Mouse (Mus musculus): ENCODE measurements at regions not wholly inside any gene's neighbourhood (a gene's known extent, or its start where the extent isn't known, plus 50 kb on each side); places are given as distances from the start of the nearest gene placed in this dataset.

DNA sequence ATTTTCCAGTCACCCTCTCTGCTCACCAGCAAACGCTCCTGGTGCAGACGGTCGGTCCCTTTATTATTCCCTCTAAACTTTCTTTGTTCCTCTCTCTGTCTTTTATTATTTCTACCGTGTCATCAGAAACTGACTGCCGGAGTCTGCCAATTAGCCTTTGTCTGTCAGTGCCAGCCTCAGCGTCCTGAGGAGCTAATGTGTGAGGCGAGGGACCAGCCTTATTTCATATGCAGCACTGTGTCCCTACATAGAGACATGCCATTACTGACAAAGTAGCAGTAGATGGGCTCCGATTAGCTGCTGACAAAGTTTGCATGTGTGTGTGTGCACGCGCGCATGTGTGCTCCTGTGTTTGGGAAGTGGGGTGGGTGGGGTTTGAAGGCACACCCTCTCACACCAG is 82.6 kb upstream of the Zfp64 start:
- DNase-seq (ENCODE audit: low spot score in 2 of 2) = no peak

DNA sequence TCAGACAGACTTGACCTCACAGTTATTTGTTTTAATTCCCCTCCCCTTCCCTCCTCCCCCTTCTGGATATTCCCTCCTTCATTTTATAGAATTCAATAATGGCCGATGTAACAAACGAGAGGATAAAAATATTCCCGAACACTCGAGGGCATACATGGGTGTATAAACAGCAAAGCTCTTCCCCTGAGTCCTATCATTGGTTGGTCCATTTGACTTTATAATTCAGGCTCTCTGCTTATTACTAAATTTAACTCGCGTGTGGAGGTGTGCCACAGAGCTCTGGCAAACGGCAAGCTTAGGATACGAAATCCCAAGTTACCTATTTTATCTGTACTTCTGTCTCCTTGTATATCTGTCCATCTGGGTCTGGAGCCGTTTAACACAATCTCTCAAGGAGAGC is 82.1 kb upstream of the Zfp64 start:
- DNase-seq (ENCODE audit: low spot score in 2 of 2) = no peak

DNA sequence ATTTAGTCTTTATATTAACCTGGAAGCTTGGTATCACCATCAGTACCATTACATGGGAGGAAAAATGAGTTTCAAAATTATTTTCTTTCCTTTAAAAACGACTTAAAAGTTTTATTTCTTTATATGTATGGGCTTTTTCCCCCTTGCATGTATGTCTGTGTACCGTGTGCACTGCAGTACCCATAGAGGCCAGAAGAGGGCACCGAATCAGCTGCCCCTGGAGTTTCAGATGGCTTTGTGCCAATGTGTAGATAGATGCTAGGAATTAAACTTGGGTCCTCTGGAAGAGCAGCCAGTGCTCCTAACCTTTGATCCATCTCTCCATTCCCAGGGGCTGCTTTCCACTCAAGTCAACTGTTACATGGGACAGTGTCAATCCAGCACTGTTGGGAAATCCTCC is 79.9 kb upstream of the Zfp64 start:
- DNase-seq (ENCODE audit: low spot score in 2 of 2) = peak in 1 of 2 experiments; percentile 14

DNA sequence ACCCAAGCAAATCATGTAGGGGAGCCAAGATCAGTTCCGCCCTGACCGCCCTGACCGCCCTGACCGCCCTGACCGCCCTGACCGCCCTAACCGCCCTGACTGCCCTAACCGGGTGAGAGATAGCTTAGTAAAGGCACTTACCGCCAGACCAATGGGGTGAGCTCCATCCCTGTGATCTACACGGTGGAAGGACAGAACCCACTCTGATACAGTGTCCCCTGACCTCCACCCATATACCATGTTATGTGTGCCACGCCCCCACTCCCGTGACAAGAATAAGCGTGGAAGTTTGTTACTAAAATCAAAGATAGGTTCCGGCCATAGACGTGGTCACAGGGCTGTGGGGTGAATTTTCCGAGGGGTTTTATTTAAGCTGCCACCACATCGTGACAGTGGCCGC is 78.6 kb upstream of the Zfp64 start:
- no peak for DNase-seq (ENCODE audit: low spot score in 2 of 2)

DNA sequence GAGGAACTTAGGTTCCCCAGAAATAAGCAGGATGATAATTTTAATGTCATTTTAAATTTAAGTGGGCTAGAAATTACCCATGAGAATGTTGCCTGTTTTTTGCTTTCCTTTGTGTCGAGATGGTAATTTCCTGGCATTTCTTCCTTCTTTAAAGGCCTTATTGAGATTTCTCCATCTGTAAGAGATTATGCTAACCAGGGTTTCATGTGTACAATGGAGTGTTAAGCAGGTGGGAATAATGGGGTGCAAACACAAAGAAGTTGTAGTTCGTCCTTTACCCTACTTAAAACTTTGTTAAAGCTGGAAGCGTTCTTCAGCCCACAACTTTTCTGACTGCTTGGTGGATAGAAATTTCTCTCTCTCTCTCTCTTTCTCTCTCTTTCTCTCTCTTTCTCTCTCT is 77.8 kb upstream of the Zfp64 start:
- DNase-seq (ENCODE audit: low spot score in 2 of 2) = no peak

DNA sequence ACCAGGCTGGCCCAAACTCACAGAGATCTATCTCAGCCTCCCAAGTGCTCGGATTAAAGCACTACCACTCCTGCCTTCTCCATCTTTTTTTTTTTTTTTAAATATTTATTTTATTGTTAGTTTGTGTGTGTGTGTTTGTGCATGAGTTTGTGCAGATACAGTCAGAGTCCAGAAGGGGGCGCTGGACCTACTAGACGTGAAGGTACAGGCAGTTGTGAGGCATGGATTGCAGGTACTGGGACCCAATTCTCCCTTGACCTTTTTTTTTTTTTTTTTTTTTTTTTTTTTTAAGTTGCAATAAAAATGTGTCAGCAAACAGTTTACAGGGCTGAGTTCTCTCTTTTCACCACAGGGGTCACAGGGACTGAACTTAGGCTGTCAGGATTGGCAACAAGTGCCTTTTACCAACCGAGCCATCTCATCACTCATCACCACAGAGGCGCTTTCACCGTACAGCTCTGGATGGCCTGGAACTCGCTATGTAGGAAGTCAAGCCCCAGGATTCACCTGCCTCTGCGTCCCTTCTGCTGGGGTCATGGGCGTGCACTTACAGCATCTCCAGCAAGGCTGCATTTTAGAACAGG is 73.2 kb upstream of the Zfp64 start:
- no peak for DNase-seq (ENCODE audit: low spot score in 2 of 2)

DNA sequence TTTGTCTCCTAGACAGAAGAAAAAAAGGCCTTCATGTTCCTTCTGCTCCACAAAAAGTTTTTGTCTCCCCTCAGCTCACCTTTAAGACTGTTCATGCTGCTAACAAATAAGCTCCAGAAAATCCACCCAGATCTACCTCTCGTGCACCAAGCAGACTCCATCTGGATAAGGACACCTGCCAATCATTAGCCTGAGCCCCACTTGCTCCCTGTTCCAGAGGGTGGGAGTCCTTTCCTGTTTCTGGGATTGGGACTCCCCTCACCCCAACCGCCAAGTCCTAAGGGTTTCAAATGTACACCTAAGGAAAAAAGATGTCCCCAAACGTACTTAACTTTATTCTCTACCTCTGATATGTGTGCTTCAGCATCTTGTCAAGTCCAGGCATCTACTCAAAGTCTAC is 63.6 kb upstream of the Zfp64 start:
- no peak for DNase-seq (ENCODE audit: low spot score in 2 of 2)

DNA sequence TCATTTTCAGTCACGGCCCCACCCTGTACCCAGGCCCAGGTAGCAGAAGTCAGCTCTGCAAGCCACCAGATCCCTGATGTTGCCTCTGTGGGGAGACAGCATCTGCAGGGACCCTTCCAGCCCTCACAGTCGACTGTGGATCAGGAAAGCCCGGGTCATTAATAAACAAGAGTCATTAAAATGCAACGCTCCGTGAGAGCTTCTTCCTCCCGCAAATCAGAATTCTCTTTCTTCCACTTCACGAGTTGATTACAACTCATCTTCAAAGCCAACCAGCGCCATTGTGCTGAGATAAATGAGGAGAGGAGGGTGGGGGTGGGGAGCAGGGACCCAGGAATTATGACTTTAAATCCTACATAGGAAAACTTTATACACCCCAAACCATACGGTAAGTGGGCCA is 54.9 kb upstream of the Zfp64 start:
- DNase-seq (ENCODE audit: low spot score in 2 of 2) = no peak

DNA sequence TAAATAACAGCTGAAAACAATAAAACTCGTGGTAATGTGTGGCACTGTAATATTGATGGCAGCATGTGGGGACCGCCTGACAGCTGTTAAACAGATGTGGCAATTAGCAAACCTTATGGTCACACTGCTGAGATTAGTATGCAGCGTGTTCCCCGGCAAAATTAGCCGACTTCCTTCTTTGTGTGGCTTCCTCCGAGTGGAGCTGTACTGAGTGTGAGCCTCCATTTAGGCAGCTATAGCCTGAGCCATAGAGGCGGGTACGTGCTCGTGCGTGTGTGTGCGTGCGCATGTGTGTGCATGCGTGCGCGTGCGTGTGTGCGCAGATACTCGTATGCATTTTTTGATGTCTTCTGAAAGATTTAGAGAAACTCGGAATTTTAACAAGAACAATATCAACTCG is 53.4 kb upstream of the Zfp64 start:
- DNase-seq (ENCODE audit: low spot score in 2 of 2) = no peak

DNA sequence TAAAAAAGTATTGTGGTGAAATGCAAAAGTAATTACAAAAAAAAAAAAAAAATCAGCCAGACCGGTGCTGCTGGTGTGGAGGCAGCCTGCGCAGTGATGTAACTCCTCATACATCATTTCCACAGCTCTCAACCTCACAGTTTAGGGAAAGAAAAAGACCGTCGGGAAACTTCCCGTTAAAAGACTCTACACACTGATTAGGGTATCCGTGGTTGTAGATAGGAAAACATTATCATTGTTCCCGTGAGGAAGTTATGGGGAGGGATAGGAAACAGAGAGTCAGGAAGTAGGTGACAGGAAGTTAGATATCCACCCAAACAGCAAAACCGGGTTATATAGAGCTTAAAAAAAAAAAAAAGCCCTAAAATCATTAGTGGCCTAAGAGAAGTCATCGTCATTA is 52.9 kb upstream of the Zfp64 start:
- no peak for DNase-seq (ENCODE audit: low spot score in 2 of 2)

DNA sequence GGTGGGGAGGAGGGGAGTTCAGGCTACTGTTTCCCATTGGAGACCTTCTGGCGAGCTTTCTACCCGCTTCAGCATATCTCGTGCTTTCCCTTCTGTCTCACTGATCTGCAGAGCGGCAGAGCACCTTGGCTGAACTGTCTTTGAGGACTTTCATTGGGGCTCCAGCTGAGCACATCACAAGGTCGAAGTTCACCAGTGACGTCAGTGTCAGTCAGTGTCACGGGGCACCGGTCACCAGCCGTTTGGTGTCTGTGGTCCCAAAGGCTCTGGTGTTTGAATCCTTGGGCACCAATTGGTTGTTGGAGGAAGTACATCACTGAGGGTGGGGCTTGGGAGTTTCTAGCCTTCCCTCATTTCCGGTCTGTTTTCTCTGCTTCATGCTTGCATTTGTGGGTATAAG is 51.2 kb upstream of the Zfp64 start:
- no peak for DNase-seq (ENCODE audit: low spot score in 2 of 2)

DNA sequence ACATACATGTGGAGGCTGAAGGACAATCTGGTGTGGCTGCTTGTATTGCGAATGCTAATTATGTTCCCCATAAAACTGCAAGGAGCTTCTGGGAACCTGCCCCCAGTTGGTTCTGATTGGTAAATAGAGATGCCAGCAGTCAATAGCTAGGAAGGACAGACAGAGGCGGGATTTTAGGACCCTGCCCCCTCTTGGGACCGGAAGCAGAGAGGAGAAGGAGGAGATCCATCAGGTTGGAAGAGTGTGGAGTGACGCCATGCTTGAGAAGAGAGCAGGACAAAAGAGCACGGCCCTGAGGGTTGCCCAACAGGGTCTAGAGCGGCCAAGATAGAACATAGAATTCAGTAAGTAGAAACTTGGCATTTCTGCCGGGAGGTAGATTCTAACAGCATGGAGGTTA is 50.4 kb upstream of the Zfp64 start:
- DNase-seq (ENCODE audit: low spot score in 2 of 2) = no peak

Measured in frontal cortex, postnatal 36 days (tissue).